Mouse (Mus musculus): ENCODE data around the gene Olfr1465. TPM values are rescaled to one million over a fixed set of nuclear protein-coding genes. Genes with fewer than 3 reads are reported as not detected.

The Olfr1465 gene
- not detected for total RNA-seq (2021)
- long read RNA-seq, experiment 1, result 0 reads
- long read RNA-seq, experiment 2, result 0 reads

DNA sequence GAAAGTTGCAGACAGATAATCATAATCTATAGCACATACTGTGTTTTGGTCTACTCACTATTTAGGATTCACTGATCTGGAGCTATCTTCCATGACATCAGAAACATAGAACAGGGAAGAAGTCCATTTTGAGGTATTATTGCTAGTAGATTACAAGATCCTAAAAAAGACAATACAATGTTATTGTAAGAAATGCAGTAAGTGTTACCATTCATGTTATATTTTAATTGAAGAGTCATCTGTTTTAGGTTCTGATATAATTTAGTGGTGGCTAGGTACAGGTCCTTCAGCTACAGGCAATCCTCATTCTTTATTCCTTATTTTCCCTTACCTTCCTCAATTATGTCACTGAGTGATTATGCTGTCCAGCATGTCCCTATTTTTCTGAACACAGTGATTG is at the start of gene Olfr1465:
Olfr1465 (minus strand) TSS at position 101 of the 400 bp plus-strand sequence.
- intact Hi-C loops (cut with DNase I), result loop anchor here (2.0 kb wide), 1 partner anchor 35 kb away; no protein-coding TSS in a partner anchor
- no peak for TF ChIP-seq CTCF (IDR thresholded peaks at IDR 0.05)
- DNase-seq (ENCODE audit: extremely low spot score in 1 of 2, low spot score in 2 of 2), result no peak
- no peak within 1 kb of the TSS for H3K4me3 ChIP-seq
- no peak within 1 kb of the TSS for H3K27ac ChIP-seq

DNA sequence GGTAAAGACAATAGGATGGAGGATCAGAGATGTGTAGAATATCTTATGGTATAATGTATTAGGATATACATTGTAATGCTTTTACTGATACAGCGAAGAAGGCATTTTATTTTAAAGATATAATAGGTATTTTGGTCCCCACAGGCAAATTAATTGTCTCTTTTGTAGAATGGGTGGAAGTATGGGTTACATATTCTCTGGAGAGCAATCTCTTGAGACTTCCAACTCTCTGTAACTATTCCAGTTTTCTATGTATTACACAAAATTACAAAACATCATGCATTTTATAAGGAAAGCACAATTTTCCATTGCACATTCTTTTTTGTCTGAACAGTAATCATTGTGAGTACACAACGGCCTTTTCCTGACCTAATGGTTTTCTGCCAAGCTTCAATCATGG is 46.6 kb upstream of the Olfr1465 start, which contains the start of gene Olfr1467:
Olfr1467 (plus strand) TSS at position 301 of the 400 bp plus-strand sequence.
- no peak for TF ChIP-seq CTCF (IDR thresholded peaks at IDR 0.05)
- intact Hi-C loops (cut with DNase I), result no loop called here
- DNase-seq (ENCODE audit: extremely low spot score in 1 of 2, low spot score in 2 of 2), result no peak

GRCm38 (mm10) chr19:13338562-13338961 is 23.2 kb upstream of the Olfr1465 start, which contains the start of gene Olfr1466:
Gene Olfr1466 (plus strand): TSS chr19:13338862.
- Histone ChIP-seq H3K4me3 (no peak within 1 kb of the TSS), H3K27ac (no peak within 1 kb of the TSS)
- DNase-seq (ENCODE audit: extremely low spot score in 1 of 2, low spot score in 2 of 2), result no peak
- no peak for TF ChIP-seq CTCF (IDR thresholded peaks at IDR 0.05)
- intact Hi-C loops (cut with DNase I), result no loop called here

More for the DNA sequence above, 46.6 kb upstream of the Olfr1465 start, which contains the start of gene Olfr1467:
- Histone ChIP-seq H3K27ac (no peak within 1 kb of the TSS), H3K4me3 (no peak within 1 kb of the TSS)

Other genes starting within 250 kb of the Olfr1465 start
- gene Olfr1457, start 217.7 kb downstream of the Olfr1465 start, total RNA-seq (2021), result not detected
- gene Olfr1458, start 208.8 kb downstream of the Olfr1465 start, total RNA-seq (2021), result not detected
- gene Olfr1459, start 166.0 kb downstream of the Olfr1465 start, total RNA-seq (2021), result under 1 TPM; 0.16 to 0.19 TPM
- gene Olfr1461, start 152.5 kb downstream of the Olfr1465 start, total RNA-seq (2021), result not detected
- not detected for gene Olfr1462, start 129.8 kb downstream of the Olfr1465 start, total RNA-seq (2021)
- gene Olfr1463, start 84.2 kb downstream of the Olfr1465 start, total RNA-seq (2021), result not detected
- not detected for gene Olfr1466, start 23.3 kb upstream of the Olfr1465 start, total RNA-seq (2021)
- gene Olfr1467, start 46.7 kb upstream of the Olfr1465 start, total RNA-seq (2021), result not detected
- not detected for gene Olfr1469, start 92.3 kb upstream of the Olfr1465 start, total RNA-seq (2021)
- not detected for gene Olfr1471, start 127.9 kb upstream of the Olfr1465 start, total RNA-seq (2021)
- not detected for gene Olfr1472, start 140.5 kb upstream of the Olfr1465 start, total RNA-seq (2021)
- not detected for gene Olfr1474, start 154.0 kb upstream of the Olfr1465 start, total RNA-seq (2021)
- not detected for gene Olfr1475, start 164.7 kb upstream of the Olfr1465 start, total RNA-seq (2021)
- not detected for gene Olfr1477, start 185.0 kb upstream of the Olfr1465 start, total RNA-seq (2021)
- not detected for gene Olfr1480, start 212.4 kb upstream of the Olfr1465 start, total RNA-seq (2021)